8 mouse cellular contexts compared by ENCODE assay signal in the genomic region with DNA sequence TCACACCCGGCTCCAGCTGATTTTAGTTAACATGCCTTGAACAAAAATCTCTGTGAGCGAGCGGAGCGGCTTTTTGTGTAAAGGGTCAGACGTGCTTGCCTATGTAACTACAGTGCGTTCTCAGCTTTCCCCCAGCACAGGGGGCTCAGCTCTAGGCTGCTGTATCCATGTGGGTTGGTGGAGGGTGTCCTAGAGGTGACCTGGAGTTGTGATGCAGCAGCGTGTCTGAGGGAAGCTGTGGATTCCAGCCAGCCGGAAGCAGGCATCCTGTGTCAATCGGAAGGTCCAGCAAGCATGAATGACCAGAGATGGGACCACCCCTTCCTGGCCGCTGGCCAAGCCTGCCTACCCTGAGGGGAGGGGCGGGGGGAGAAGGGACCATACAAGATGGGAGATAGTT. TPM values are rescaled to one million over a fixed set of nuclear protein-coding genes. Genes with fewer than 3 reads are reported as not detected.
DNase-seq lines count a peak whose midpoint lies in the region; ATAC-seq and TF ChIP-seq lines count a peak whose summit lies in the region.

No protein-coding gene starts in this region.

- no peak for ATAC-seq in kidney, postnatal 0 days (replicated peaks; ENCODE audit: low FRiP score, low read depth)
- ATAC-seq in megakaryocyte-erythroid progenitor cell, adult 5-6 weeks (replicated peaks; ENCODE audit: low FRiP score, low TSS enrichment, poor library complexity, severe bottlenecking): no peak

- no peak overlapping the region for H3K27ac ChIP-seq in cerebellum, adult 2 months (ENCODE audit: insufficient read depth, low read length)
- H3K27ac ChIP-seq in kidney, postnatal 0 days: no peak overlapping the region

- peaks cover 67% of the 10 kb centered on the region for H3K4me1 ChIP-seq in cerebellum, adult 2 months (ENCODE audit: control insufficient read depth, insufficient read depth, low read length)
- H3K4me1 ChIP-seq in kidney, postnatal 0 days (replicated peaks; ENCODE audit: insufficient read depth, low read length): peaks cover 39% of the 10 kb centered on the region

- peak; percentile 27 to 46 for DNase-seq in cerebellum, postnatal 25 days
- DNase-seq in cerebellum, adult 2 months: no peak
- DNase-seq in adrenal gland, adult 8-10 months: peak; percentile 62
- peak; percentile 65 for DNase-seq in heart, adult 8-10 months (ENCODE audit: low spot score)
- peak; percentile 61 for DNase-seq in kidney, postnatal 0 days (ENCODE audit: low spot score)
- DNase-seq in right cerebral cortex, postnatal 4 days: no peak
- DNase-seq in thymus, adult 18-20 months: no peak

- WGBS in cerebellum, adult 2 months: 73% methylated on average over 11 of the region's 11 CpGs
- 38% methylated on average over 11 of the region's 11 CpGs for WGBS in kidney, postnatal 0 days

- H3K9me3 ChIP-seq in kidney, postnatal 0 days (replicated peaks; ENCODE audit: low read length): no peaks in the 10 kb centered on the region

- H3K9ac ChIP-seq in kidney, postnatal 0 days (ENCODE audit: low read depth, low read length): no peak overlapping the region

- TF ChIP-seq POLR2A in cerebellum, adult 2 months (IDR thresholded peaks at IDR 0.05; ENCODE audit: borderline replicate concordance, insufficient read depth, low read length): no peak

- no peaks in the 10 kb centered on the region for H3K27me3 ChIP-seq in cerebellum, adult 2 months (ENCODE audit: control insufficient read depth, insufficient read depth, low read length)
- H3K27me3 ChIP-seq in kidney, postnatal 0 days (ENCODE audit: insufficient read depth, low read length): no peaks in the 10 kb centered on the region

- no peak overlapping the region for H3K4me3 ChIP-seq in cerebellum, adult 2 months (replicated peaks; ENCODE audit: insufficient read depth, low read depth, low read length)
- no peak overlapping the region for H3K4me3 ChIP-seq in kidney, postnatal 0 days (replicated peaks; ENCODE audit: low read depth, low read length)

- no peaks in the 10 kb centered on the region for H3K36me3 ChIP-seq in kidney, postnatal 0 days (ENCODE audit: insufficient read depth, low read length)

- no peak for TF ChIP-seq CTCF in cerebellum, adult 2 months (IDR thresholded peaks at IDR 0.05; ENCODE audit: borderline replicate concordance, insufficient read depth, low read depth, low read length)
- TF ChIP-seq CTCF in kidney, postnatal 0 days (IDR thresholded peaks at IDR 0.05; ENCODE audit: low read depth): no peak

- H3K4me2 ChIP-seq in kidney, postnatal 0 days (ENCODE audit: low read length): no peak overlapping the region

RNA-seq across cellular contexts. Expression of a gene that starts 24.5 kb away (rescaled TPM):
- polyA plus RNA-seq in cerebellum, adult 2 months (2012; rRNA removed): 12.5 and 12.7 TPM in 2 replicates
- 10 to 100 TPM; 35.3 to 47.5 (median 38.2) TPM for total RNA-seq in adrenal gland, adult 8-10 months (2022)
- 1 to 10 TPM; 7.9 to 9.1 (median 8.3) TPM for total RNA-seq in heart, adult 8-10 months (2022)
- 37.9 and 41.7 TPM in 2 replicates for polyA plus RNA-seq in kidney, postnatal 0 days (2015; fragmentation: Nextera tagmentation; extraction: Ambion mirVana)
- total RNA-seq in megakaryocyte-erythroid progenitor cell, adult 5-6 weeks (2014; fragmentation: Nextera tagmentation): 62.4 and 69.3 TPM in 2 replicates
- 99.2 and 104 TPM in 2 replicates for total RNA-seq in megakaryocyte-erythroid progenitor cell, adult 5-6 weeks (2017)

Comparison
In these comparisons a context has a peak if more than half of its experiments do, and no peak if none do; other contexts are left out.
1. DNase-seq: peak in cerebellum, postnatal 25 days (2 of 2), adrenal gland, adult 8-10 months (single experiment), heart, adult 8-10 months (single experiment) and kidney, postnatal 0 days (single experiment); none in cerebellum, adult 2 months (0 of 2), right cerebral cortex, postnatal 4 days (single experiment) and thymus, adult 18-20 months (0 of 2).